Mouse (Mus musculus) G1E (cell line): ENCODE measurements at regions not wholly inside any gene's neighbourhood (a gene's known extent, or its start where the extent isn't known, plus 50 kb on each side); places are given as distances from the start of the nearest gene placed in this dataset.

ENCODE experiments used
- ATAC-seq: 2 replicates; pipeline ENCODE4 v1.8.0; 2016; ENCODE audit warnings: mild to moderate bottlenecking; ENCODE audit not compliant: insufficient number of reproducible peaks, poor library complexity, low FRiP score, severe bottlenecking; ENCODE audit errors: extremely low read depth
- DNase-seq: peaks from one replicate; pipeline ENCODE4 v3.0.0; 2012; ENCODE audit warnings: low spot score
- H3K27me3 ChIP-seq: 2 replicates; pipeline ENCODE4 v1.6.1; 2012; ENCODE audit warnings: mild to moderate bottlenecking, low read length, inconsistent platforms; ENCODE audit not compliant: insufficient read depth
- H3K36me3 ChIP-seq: replicated peaks from 2 replicates; pipeline ENCODE3; 2012; ENCODE audit warnings: mild to moderate bottlenecking, inconsistent platforms
- H3K4me1 ChIP-seq: 2 replicates; pipeline ENCODE4 v1.6.1; 2012; ENCODE audit warnings: low read depth, low read length, inconsistent platforms, mixed read lengths; ENCODE audit not compliant: insufficient read depth
- H3K4me3 ChIP-seq: 2 replicates; pipeline ENCODE4 v1.5.1; 2012; ENCODE audit warnings: low read depth, mild to moderate bottlenecking, inconsistent platforms, low read length, moderate library complexity, mixed read lengths
- H3K9me3 ChIP-seq: replicated peaks from 2 replicates; pipeline ENCODE4 v1.6.1; 2012; ENCODE audit warnings: inconsistent platforms
- CTCF ChIP-seq: IDR thresholded peaks from 2 replicates; pipeline ENCODE4 v1.5.1; 2012; ENCODE audit warnings: low read depth, low read length, inconsistent platforms, mixed read lengths
- GATA1 ChIP-seq: IDR thresholded peaks from 2 replicates; pipeline ENCODE4 v1.6.1; 2012; ENCODE audit warnings: borderline replicate concordance, low read length, inconsistent platforms, mixed read lengths
- GATA2 ChIP-seq: IDR thresholded peaks from 2 replicates; pipeline ENCODE4 v1.6.1; 2012; ENCODE audit warnings: low read depth, low read length, inconsistent platforms, borderline replicate concordance
- POLR2AphosphoS5 ChIP-seq: IDR thresholded peaks from 2 replicates; pipeline ENCODE4 v1.6.1; 2012; ENCODE audit warnings: low read depth, low read length, inconsistent platforms; ENCODE audit not compliant: insufficient replicate concordance
- TAL1 ChIP-seq: conservative IDR thresholded peaks from 2 replicates; pipeline ENCODE4 v1.6.1; 2012; ENCODE audit warnings: low read depth, low read length, inconsistent platforms, mixed read lengths

DNA sequence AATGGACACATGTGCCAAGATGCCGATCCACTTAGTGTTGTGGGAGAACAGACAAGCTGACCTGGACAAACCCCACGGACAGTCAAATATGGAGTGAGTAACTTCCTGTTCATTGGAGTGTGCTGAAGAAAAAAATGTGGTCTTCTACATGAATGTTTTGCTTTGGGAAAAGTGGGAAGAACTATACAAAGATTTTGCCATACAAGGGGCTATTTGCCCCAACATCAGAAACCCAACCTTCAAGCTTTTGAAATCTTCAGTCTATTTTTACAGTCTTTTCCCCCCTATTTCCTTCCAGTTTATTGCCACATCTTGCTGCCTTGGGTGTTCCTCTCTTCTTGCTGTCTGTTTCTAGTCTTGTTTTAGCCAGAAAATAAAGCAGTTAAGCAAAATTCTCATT lies 230.8 kb downstream of the Gsdmc2 start:
- Histone ChIP-seq H3K4me3 (no peak overlapping the region), H3K9me3 (no peaks in the 10 kb centered on the region), H3K36me3 (no peaks in the 10 kb centered on the region), H3K4me1 (peaks cover 51% of the 10 kb centered on the region), H3K27me3 (0 out of 2 replicates have a peak, but pooled peaks cover 3% of the 10 kb centered on the region)
- no peak for DNase-seq
- ATAC-seq: no peak
- TF ChIP-seq GATA2 (no peak), CTCF (no peak), POLR2AphosphoS5 (no peak), GATA1 (no peak), TAL1 (no peak)

DNA sequence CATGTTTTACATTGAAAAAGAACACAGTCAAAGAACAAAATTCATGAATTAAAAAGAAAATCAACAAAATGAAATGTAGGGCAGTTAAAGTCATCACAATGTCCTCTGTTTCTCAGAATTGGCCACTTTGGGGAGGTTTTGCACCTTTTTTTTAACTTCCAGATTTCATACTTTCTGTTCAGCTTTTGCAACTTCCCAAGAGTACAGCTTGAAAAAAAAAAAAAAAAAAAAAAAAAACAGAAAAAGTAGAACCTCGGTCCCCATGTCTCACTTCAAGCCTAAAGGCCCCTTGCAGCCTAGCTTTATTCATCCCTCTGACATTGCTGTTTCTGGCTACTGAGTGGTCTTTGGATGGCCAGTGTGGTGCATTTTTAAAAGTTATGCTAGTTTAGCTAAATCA lies 231.9 kb downstream of the Gsdmc2 start:
- no peak for DNase-seq
- TF ChIP-seq GATA2 (no peak), POLR2AphosphoS5 (no peak), TAL1 (no peak)
- Histone ChIP-seq H3K4me3 (no peak overlapping the region), H3K9me3 (no peaks in the 10 kb centered on the region), H3K4me1 (peaks cover 57% of the 10 kb centered on the region), H3K36me3 (no peaks in the 10 kb centered on the region), H3K27me3 (0 out of 2 replicates have a peak, but pooled peaks cover 3% of the 10 kb centered on the region)
- ATAC-seq: no peak

DNA sequence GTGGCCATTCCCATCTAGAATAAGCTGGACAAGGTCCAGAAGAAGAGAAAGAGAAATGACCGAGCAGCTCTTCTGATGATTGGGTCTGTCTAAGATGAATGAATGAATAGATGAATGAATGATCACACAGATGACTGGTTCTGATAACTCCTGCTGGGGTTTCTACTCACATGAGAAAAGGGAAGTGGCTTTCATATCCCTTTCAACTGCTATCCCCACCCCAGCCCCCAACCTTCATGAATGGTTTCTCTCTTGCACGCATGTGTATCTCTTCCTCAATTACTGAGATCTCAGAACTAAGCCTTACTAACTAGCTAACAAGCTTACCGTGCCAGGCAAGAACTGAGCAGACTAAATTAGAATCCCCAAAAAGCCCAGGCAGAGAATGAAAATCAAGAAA lies 233.8 kb downstream of the Gsdmc2 start:
- ATAC-seq (peak; percentile 82), DNase-seq (peak; percentile 10)
- TF ChIP-seq CTCF (no peak), TAL1 (peak; percentile 36; the same call in 1 of the 2 replicates)

DNA sequence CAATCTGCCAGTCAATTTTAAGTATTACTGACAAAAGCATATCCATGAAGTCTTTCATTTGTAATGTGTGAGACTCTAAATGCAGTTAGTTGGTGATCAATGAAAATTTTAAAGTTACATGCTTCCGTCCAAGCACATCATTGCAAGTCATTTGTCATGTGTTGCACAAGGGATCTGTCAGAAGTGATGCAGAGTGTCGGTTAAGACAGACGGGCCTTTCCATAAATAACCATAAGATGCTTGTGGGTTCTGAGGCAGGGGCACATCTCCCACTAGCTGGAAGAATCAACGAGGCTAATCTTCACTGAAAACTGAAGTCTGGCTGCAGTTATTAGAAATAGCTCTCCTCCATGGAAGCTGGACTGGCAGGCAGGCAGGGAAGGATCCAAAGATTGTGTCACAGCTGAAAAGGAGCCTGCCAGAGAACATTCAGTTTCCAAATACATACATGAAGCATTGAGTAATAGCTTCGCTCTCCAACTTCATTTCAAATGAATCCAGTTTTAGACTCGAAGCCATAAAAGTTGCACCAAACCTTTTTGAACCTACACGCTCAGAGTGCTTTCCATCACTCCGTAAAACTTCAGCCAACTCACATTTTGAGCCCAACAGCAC lies 241.8 kb downstream of the Gsdmc2 start:
- TF ChIP-seq GATA2 (no peak), POLR2AphosphoS5 (no peak), CTCF (no peak), GATA1 (no peak), TAL1 (no peak)
- no peaks in the 10 kb centered on the region for H3K27me3 ChIP-seq
- DNase-seq: no peak
- H3K4me3 ChIP-seq: no peak overlapping the region
- H3K36me3 ChIP-seq: no peaks in the 10 kb centered on the region
- no peaks in the 10 kb centered on the region for H3K9me3 ChIP-seq
- H3K4me1 ChIP-seq: peaks cover 31% of the 10 kb centered on the region
- no peak for ATAC-seq

More for the DNA sequence above, 233.8 kb downstream of the Gsdmc2 start:
- peaks cover 47% of the 10 kb centered on the region for H3K4me1 ChIP-seq
- no peaks in the 10 kb centered on the region for H3K9me3 ChIP-seq
- no peaks in the 10 kb centered on the region for H3K27me3 ChIP-seq
- H3K4me3 ChIP-seq: no peak overlapping the region; the same call in 1 of the 2 replicates
- H3K36me3 ChIP-seq: no peaks in the 10 kb centered on the region

DNA sequence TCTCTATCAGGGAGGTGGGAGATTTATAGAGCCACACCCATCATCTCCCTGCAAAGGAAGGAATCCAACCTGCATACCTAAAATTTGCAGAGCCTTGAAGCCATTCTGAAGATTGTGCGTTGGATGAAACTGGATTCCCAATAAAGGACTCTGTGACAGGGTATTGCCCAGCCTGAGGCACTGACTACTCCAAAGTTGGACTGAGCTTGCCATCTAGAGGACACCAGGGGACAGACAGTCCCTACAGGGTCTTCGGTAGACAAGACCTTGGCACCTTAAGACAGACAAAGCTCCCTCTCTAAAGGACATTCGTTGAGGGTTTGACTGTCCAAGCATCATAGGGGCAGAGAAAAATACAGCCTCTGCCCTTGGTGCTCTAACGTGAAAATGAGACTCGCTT lies 243.4 kb downstream of the Gsdmc2 start:
- ATAC-seq (peak; percentile 40; the same call in 1 of the 2 replicates), DNase-seq (no peak)
- Histone ChIP-seq H3K36me3 (no peaks in the 10 kb centered on the region), H3K9me3 (no peaks in the 10 kb centered on the region), H3K27me3 (no peaks in the 10 kb centered on the region), H3K4me1 (peaks cover 32% of the 10 kb centered on the region), H3K4me3 (no peak overlapping the region)
- 0 out of 2 replicates have a peak, but pooled peaks have one; percentile 11 for TF ChIP-seq CTCF
- no peak for TF ChIP-seq POLR2AphosphoS5

DNA sequence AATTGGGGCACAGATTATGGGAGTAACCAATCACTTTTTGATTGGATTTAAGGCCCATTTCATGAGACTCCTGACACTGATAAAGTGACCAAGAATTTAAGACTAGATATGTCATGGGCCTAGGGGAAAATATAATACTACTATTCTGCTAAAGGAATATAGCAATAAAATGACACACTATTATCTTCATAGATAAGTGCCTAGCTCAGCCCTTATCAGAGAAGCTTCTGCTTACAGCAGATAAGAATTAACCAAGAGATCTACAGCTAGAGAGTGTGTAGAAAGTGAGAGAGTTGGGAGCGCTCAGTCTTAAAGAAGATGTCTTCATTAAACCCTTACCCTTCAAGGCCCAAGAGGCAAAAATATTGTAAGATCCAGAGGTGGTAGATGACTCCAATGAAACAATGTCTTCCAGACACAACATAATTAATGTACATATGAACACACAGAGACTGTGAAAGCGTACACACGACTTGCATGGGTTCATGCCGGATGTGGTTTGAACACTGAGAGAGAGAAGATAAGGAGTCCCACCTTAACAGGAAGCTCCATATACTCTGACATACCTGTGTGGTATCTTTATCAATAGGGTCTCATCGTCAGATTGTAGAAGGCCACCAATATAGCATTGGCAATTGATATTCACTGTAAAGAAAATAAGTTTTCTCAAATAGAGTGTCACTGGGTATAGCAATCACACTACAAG lies 252.1 kb downstream of the Gsdmc2 start:
- peak; percentile 94 for ATAC-seq

DNA sequence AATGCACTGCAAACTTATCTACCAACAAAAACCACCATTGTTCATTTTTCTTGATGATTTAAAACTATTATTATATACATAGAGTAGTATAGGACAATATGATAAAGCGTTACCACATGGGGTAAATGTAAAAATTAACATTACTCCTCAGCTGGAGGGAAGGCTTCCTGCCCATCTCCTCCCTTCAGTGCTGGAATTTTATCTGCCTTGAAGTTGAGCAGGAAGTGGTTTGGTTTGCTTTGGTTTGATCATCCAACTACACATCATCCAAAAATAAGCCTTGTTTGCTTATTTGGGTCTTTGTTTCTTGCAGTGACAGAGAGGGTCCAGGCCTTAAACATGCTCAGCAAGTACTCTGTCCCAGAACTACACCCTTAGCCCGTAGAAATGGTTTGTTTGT lies 285.7 kb downstream of the Gsdmc2 start:
- H3K36me3 ChIP-seq: no peaks in the 10 kb centered on the region
- no peaks in the 10 kb centered on the region for H3K9me3 ChIP-seq
- DNase-seq: no peak
- no peak for ATAC-seq
- peaks cover 8% of the 10 kb centered on the region for H3K27me3 ChIP-seq
- H3K4me1 ChIP-seq: no peaks in the 10 kb centered on the region
- TF ChIP-seq CTCF (no peak), GATA2 (no peak), TAL1 (no peak), POLR2AphosphoS5 (no peak), GATA1 (no peak)
- H3K4me3 ChIP-seq: no peak overlapping the region

More for the DNA sequence above, 252.1 kb downstream of the Gsdmc2 start:
- H3K36me3 ChIP-seq: no peaks in the 10 kb centered on the region
- TF ChIP-seq TAL1 (peak; percentile 70), CTCF (no peak)
- peaks cover 12% of the 10 kb centered on the region for H3K27me3 ChIP-seq
- no peaks in the 10 kb centered on the region for H3K9me3 ChIP-seq
- no peak for DNase-seq
- H3K4me1 ChIP-seq: peaks cover 37% of the 10 kb centered on the region
- no peak overlapping the region for H3K4me3 ChIP-seq
